Mouse (Mus musculus) small intestine, adult 2 months (tissue): Measurements from ENCODE around the gene Atp6v1b1. TPM values are rescaled to one million over a fixed set of nuclear protein-coding genes. Genes with fewer than 3 reads are reported as not detected.

Source experiments
- H3K27ac ChIP-seq: fragments of 200-500 bp; 2 replicates; pipeline ENCODE4 v1.5.1; 2012; ENCODE audit warnings: low read depth, low read length, control low read depth, inconsistent platforms; ENCODE audit not compliant: insufficient read depth
- H3K27me3 ChIP-seq: fragments of 200-500 bp; 2 replicates; pipeline ENCODE4 v1.6.1; 2012; ENCODE audit warnings: mild to moderate bottlenecking, moderate library complexity, low read length, inconsistent platforms; ENCODE audit not compliant: control insufficient read depth, insufficient read depth
- H3K36me3 ChIP-seq: fragments of 200-500 bp; 2 replicates; pipeline ENCODE4 v1.6.1; 2012; ENCODE audit warnings: mild to moderate bottlenecking, low read length, control low read depth, inconsistent platforms; ENCODE audit not compliant: control insufficient read depth, insufficient read depth
- H3K4me1 ChIP-seq: fragments of 200-500 bp; 2 replicates; pipeline ENCODE4 v1.6.1; 2012; ENCODE audit warnings: low read length, inconsistent platforms, mixed read lengths; ENCODE audit not compliant: control insufficient read depth, insufficient read depth, insufficient read length
- H3K4me3 ChIP-seq: fragments of 200-500 bp; 2 replicates; pipeline ENCODE4 v1.5.1; 2012; ENCODE audit warnings: low read depth, mild to moderate bottlenecking, control low read depth, inconsistent platforms, low read length, moderate library complexity
- CTCF ChIP-seq: fragments of 200-500 bp; IDR thresholded peaks from 2 replicates; pipeline ENCODE4 v1.5.1; 2012; ENCODE audit warnings: low read depth, mild to moderate bottlenecking, control low read depth, inconsistent platforms, low read length, moderate library complexity, mixed read lengths; ENCODE audit not compliant: insufficient replicate concordance, insufficient read length; ENCODE audit errors: extremely low read depth
- POLR2A ChIP-seq: fragments of 200-500 bp; IDR thresholded peaks from 2 replicates; pipeline ENCODE4 v1.6.1; 2012; ENCODE audit warnings: low read depth, mild to moderate bottlenecking, control low read depth, inconsistent platforms, low read length, moderate library complexity
- WGBS: fragments of 180-500 bp; shearing (Covaris S2); methylation state at CpG from one replicate; pipeline ENCODE4 v1.1.7; 2018; 5-methylcytosine and 5-hydroxymethylcytosine counted together
- polyA plus RNA-seq: library from polyadenylated mRNA; depleted of rRNA; stranded (reverse); fragments of >200 nt; gene quantifications from 2 replicates; pipeline ENCODE4 v1.2.3, GENCODE M21; 2012; rRNA removed

Atp6v1b1 gene
- polyA plus RNA-seq, 1 experiment: not detected

DNA sequence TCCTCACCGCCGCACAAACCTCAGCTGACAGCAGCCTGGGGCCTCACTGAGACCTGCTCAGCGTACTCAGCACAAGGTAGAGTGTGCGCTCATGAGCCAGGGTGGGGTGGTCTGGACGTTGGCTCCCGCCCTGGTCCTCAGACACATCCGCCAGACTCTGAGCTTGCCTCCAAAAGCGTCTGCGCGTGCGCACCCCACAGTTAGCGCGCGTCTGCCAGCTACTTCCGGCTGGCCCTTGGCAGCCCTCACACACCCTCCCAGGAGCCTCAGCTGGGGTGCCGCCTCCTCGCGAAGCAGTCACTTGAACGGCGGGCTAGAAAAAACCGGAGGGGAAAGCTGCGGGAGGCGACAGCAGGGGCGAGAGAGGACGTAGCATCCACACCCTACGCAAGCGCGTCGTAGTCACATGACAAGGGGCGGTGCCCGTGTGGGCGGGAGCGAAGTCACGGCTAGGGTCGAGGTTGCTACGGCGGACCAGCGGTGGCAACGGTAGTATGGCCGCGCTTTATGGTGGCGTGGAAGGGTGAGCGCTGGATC, 52.0 kb downstream of the Atp6v1b1 start, which contains the start of gene Nagk:
Gene Nagk, plus strand, starts transcription at position 223 of the 537 bp plus-strand sequence.
- Histone ChIP-seq H3K27ac (peak within 1 kb of the TSS; percentile 95), H3K27me3 (no peaks in the 10 kb centered on the region), H3K4me1 (peaks cover 6% of the 10 kb centered on the region; the same call in 1 of the 2 replicates), H3K4me3 (peak within 1 kb of the TSS; percentile 87), H3K36me3 (peaks cover 12% of the 10 kb centered on the region)
- TF ChIP-seq CTCF (no peak), POLR2A (peak; percentile 57)
- under 1% methylated on average over 43 of the region's 43 CpGs for WGBS

DNA sequence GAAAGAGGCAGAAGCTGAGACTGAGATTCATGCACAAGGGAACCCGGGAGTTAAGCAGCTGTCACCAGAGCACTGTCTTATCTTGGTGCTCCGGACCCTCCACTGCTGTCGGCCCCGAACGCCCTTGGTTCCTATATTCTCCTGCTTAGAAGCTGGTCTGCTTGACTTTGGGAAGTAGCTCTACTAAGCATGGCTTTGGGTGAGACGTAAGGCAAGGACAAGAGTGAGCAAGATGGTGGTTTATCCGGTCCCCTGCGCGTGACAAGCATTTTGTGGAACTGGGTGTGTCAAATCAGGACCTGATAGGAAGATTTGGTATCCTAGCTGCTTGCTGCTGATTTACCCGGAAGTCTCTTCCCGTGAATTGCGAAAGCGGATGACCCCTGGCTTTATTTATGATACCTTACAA, 52.7 kb downstream of the Atp6v1b1 start:
- Histone ChIP-seq H3K36me3 (peaks cover 12% of the 10 kb centered on the region), H3K27me3 (no peaks in the 10 kb centered on the region), H3K27ac (peak overlapping the region; percentile 95), H3K4me3 (peak overlapping the region; percentile 87), H3K4me1 (peaks cover 6% of the 10 kb centered on the region; the same call in 1 of the 2 replicates)
- TF ChIP-seq POLR2A: no peak
- no peak for TF ChIP-seq CTCF
- WGBS: under 1% methylated on average over 13 of the region's 13 CpGs

DNA sequence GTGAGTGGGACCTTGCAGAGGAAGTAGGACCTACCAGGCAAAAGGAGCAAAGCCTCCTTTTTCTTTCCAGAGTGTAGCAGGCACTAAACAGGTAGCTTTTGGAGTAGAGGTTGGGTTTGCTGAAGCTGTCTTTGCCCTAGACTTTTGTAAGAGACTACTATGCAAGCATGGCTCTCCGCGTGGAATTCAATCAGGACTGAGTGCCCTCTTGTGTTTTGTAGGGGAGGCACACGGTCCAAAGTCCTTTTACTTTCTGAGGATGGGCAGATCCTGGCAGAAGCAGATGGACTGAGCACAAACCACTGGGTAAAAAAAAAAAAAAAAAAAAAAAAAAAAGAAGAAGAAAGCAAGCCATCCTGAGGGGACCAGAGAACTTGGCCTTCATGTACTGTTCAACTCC, 53.9 kb downstream of the Atp6v1b1 start:
- TF ChIP-seq POLR2A (no peak), CTCF (no peak)
- Histone ChIP-seq H3K27me3 (no peaks in the 10 kb centered on the region), H3K4me3 (no peak overlapping the region), H3K27ac (0 out of 2 replicates have a peak overlapping the region, but pooled peaks have one; percentile 95), H3K36me3 (peaks cover 19% of the 10 kb centered on the region), H3K4me1 (peaks cover 6% of the 10 kb centered on the region; the same call in 1 of the 2 replicates)
- WGBS: 34% methylated on average over 3 of the region's 3 CpGs

DNA sequence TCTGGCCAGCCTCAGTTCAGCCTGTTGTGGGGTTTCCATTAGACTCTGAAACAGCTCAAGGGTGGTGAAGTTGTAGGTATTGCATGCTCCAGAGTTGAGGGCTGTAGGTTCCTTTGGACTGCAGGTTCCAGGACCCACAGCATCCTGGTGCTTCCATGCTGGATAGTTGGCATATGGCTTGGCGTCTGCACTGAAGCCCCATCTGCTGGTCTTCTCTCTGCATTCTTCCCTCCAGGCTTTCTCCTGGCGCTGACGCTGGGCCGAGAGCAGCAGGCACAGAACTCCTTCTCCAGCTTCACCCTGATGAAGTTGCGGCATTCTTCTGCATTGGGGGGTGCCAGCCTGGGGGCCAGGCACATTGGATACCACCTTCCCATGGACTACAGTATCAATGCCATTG, 59.2 kb downstream of the Atp6v1b1 start:
- no peak overlapping the region for H3K4me3 ChIP-seq
- peaks cover 40% of the 10 kb centered on the region for H3K36me3 ChIP-seq
- TF ChIP-seq POLR2A (no peak), CTCF (no peak)
- no peaks in the 10 kb centered on the region for H3K27me3 ChIP-seq
- no peaks in the 10 kb centered on the region for H3K4me1 ChIP-seq
- WGBS: 98% methylated on average over 5 of the region's 5 CpGs
- H3K27ac ChIP-seq: no peak overlapping the region

DNA sequence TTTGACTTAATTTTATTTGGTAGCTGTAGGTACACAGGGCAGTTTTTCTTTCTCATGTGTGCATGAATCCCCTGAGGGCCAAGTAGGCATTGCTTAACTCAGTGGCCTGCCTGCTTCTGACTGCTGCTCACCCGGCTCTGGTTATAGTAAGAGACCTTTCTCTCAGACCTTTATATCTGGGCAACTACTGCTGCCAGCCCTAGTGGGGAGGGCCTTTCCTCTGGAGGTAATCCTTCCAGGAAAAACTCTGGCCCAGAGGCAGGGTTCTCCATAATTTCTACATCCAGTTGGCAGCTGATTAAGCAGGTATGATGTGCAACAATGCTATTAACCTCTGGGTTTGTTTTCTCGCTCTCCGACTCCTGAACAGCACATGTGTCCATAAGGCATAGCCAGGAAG, 60.1 kb downstream of the Atp6v1b1 start:
- H3K27me3 ChIP-seq: no peaks in the 10 kb centered on the region
- peaks cover 38% of the 10 kb centered on the region for H3K36me3 ChIP-seq
- TF ChIP-seq CTCF (no peak), POLR2A (no peak)
- H3K4me1 ChIP-seq: no peaks in the 10 kb centered on the region
- no peak overlapping the region for H3K27ac ChIP-seq
- WGBS: 94% methylated on average over 3 of the region's 3 CpGs
- no peak overlapping the region for H3K4me3 ChIP-seq

Other genes with a start within 250 kb of the Atp6v1b1 start
- gene Dguok, start 236.0 kb upstream of the Atp6v1b1 start, polyA plus RNA-seq: 12.4 and 19.7 TPM in 2 replicates
- gene Actg2, start 206.7 kb upstream of the Atp6v1b1 start, polyA plus RNA-seq: 316 and 353 TPM in 2 replicates
- 4.4 and 9.5 TPM in 2 replicates for gene Stambp, start 170.3 kb upstream of the Atp6v1b1 start, polyA plus RNA-seq
- not detected in 2 replicates for gene Clec4f, start 86.8 kb upstream of the Atp6v1b1 start, polyA plus RNA-seq
- gene Cd207, start 65.1 kb upstream of the Atp6v1b1 start, polyA plus RNA-seq: not detected in 2 replicates
- 0.15 TPM in 1 of 2 replicates, not detected in the other for gene Vax2, start 31.7 kb upstream of the Atp6v1b1 start, polyA plus RNA-seq
- not detected in 2 replicates for gene Ankrd53, start 19.7 kb downstream of the Atp6v1b1 start, polyA plus RNA-seq
- gene Tex261, start 32.8 kb downstream of the Atp6v1b1 start, polyA plus RNA-seq: 53.8 and 90.5 TPM in 2 replicates
- 11.1 and 25.8 TPM in 2 replicates for gene Nagk, start 52.0 kb downstream of the Atp6v1b1 start, polyA plus RNA-seq
- 1.4 TPM in 2 replicates for gene Paip2b, start 88.8 kb downstream of the Atp6v1b1 start, polyA plus RNA-seq
- gene Zfp638, start 124.1 kb downstream of the Atp6v1b1 start, polyA plus RNA-seq: 1.8 and 2.9 TPM in 2 replicates